Mouse (Mus musculus): Measurements from ENCODE around the gene Epn1.

Gene Epn1

GRCm38 (mm10) chr7:5080010-5080751 lies at the start of gene Epn1:
Epn1 (plus strand) TSS chr7:5080235.
- peak; percentile 94 for DNase-seq (ENCODE audit: low read depth, low spot score)

- DNase-seq (ENCODE audit: low read depth, low spot score): peak; percentile 72
These were observed 49.3 kb upstream of the Epn1 start for GRCm38 (mm10) chr7:5030554-5031275.

GRCm38 (mm10) chr7:5031496-5031895 lies 48.5 kb upstream of the Epn1 start:
- DNase-seq (ENCODE audit: low read depth, low spot score): no peak

GRCm38 (mm10) chr7:5033818-5034217 lies 46.2 kb upstream of the Epn1 start, which contains the start of gene 4632433K11Rik:
4632433K11Rik (plus strand) TSS chr7:5034118.
- DNase-seq (ENCODE audit: low read depth, low spot score): no peak

GRCm38 (mm10) chr7:5035628-5036027 lies 44.4 kb upstream of the Epn1 start:
- no peak for DNase-seq (ENCODE audit: low read depth, low spot score)

GRCm38 (mm10) chr7:5036136-5036535 lies 43.9 kb upstream of the Epn1 start:
- no peak for DNase-seq (ENCODE audit: low read depth, low spot score)

- no peak for DNase-seq (ENCODE audit: low read depth, low spot score)
These were observed 43.0 kb upstream of the Epn1 start for GRCm38 (mm10) chr7:5037026-5037425.

- DNase-seq (ENCODE audit: low read depth, low spot score): no peak
These were observed 42.6 kb upstream of the Epn1 start for GRCm38 (mm10) chr7:5037467-5037866.

- DNase-seq (ENCODE audit: low read depth, low spot score): peak; percentile 87
These were observed 41.8 kb upstream of the Epn1 start, which contains the start of gene Zfp784 for GRCm38 (mm10) chr7:5038109-5038732. Zfp784 (minus strand) TSS chr7:5038446.

- DNase-seq (ENCODE audit: low read depth, low spot score): no peak
These were observed 41.1 kb upstream of the Epn1 start for GRCm38 (mm10) chr7:5038940-5039339.

GRCm38 (mm10) chr7:5044981-5045380 lies 35.1 kb upstream of the Epn1 start:
- DNase-seq (ENCODE audit: low read depth, low spot score): no peak

- no peak for DNase-seq (ENCODE audit: low read depth, low spot score)
These were observed 33.9 kb upstream of the Epn1 start for GRCm38 (mm10) chr7:5046112-5046511.

- peak; percentile 58 for DNase-seq (ENCODE audit: low read depth, low spot score)
These were observed 32.7 kb upstream of the Epn1 start for GRCm38 (mm10) chr7:5047313-5047712.

GRCm38 (mm10) chr7:5051193-5052192 lies 28.5 kb upstream of the Epn1 start, which contains the start of gene Zfp580:
Zfp580 (plus strand) TSS chr7:5051538.
- peak; percentile 77 for DNase-seq (ENCODE audit: low read depth, low spot score)

GRCm38 (mm10) chr7:5052438-5052837 lies 27.6 kb upstream of the Epn1 start:
- peak; percentile 50 for DNase-seq (ENCODE audit: low read depth, low spot score)

- no peak for DNase-seq (ENCODE audit: low read depth, low spot score)
These were observed 27.1 kb upstream of the Epn1 start for GRCm38 (mm10) chr7:5052931-5053343.

- DNase-seq (ENCODE audit: low read depth, low spot score): peak; percentile 73
These were observed 26.4 kb upstream of the Epn1 start for GRCm38 (mm10) chr7:5053456-5054179.

GRCm38 (mm10) chr7:5056651-5057263 lies 23.3 kb upstream of the Epn1 start:
- no peak for DNase-seq (ENCODE audit: low read depth, low spot score)

- DNase-seq (ENCODE audit: low read depth, low spot score): no peak
These were observed 22.7 kb upstream of the Epn1 start for GRCm38 (mm10) chr7:5057381-5057780.

GRCm38 (mm10) chr7:5057804-5058203 lies 22.2 kb upstream of the Epn1 start:
- DNase-seq (ENCODE audit: low read depth, low spot score): peak; percentile 71
